Mouse (Mus musculus) ES-E14 (cell line): ENCODE data around the gene Ube2j2.

Source experiments
- CHD2 ChIP-seq: IDR thresholded peaks from 2 replicates; pipeline ENCODE4 v1.6.1; 2014; ENCODE audit warnings: mild to moderate bottlenecking, low read depth, low read length, inconsistent platforms
- ZNF384 ChIP-seq: IDR thresholded peaks from 2 replicates; pipeline ENCODE4 v1.6.1; 2012; ENCODE audit warnings: low read depth, low read length, inconsistent platforms

DNA sequence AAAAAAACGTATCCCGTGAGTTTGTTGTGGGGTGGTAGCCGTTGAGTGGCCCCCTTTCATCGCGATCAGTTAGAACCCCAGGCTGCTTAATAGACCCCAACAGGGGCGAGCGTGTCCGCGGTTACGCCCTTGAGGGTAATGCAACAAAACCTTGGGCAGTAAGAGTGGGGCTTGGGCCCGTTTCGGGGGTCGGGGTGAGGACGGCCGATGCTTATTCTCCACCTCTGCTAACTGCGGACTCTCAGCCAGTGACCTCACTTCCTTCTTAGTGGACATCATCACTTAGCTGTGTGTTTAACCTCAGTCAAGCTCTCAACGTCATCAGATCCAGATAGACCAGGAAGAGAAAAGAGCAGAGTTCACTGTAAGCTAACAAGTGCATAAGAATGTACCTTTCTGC, 640 bp downstream of the Ube2j2 start:
- no peak for TF ChIP-seq ZNF384
- no peak for TF ChIP-seq CHD2
